Mouse (Mus musculus): ENCODE results near the gene Mecom.

GRCm38 (mm10) chr3:30011712-30012111, 536.1 kb downstream of the Mecom start:
- TF ChIP-seq CTCF (IDR thresholded peaks at IDR 0.05; ENCODE audit: control insufficient read depth, insufficient read depth, insufficient replicate concordance, low read depth, low read length) (no peak), POLR2A (IDR thresholded peaks at IDR 0.05; ENCODE audit: control insufficient read depth, low read depth, low read length) (no peak)
